Mouse (Mus musculus) heart, postnatal 0 days (tissue): ENCODE results near the gene Syngr1.
A peak's percentile ranks its signal among the peaks of the same experiment; 100 is the strongest.

ENCODE experiments used
- CTCF ChIP-seq: IDR thresholded peaks from 2 replicates; pipeline ENCODE4 v1.5.1; 2016; ENCODE audit warnings: antibody characterized with exemption, control low read depth, low read depth
- EP300 ChIP-seq: IDR thresholded peaks from 2 replicates; pipeline ENCODE4 v1.6.1; 2016; ENCODE audit warnings: antibody characterized with exemption, low read depth

- TF ChIP-seq CTCF, result peak; percentile 68
- no peak for TF ChIP-seq EP300
Measured at GRCm38 (mm10) chr15:80091121-80091955, at the start of gene Syngr1, which contains the start of gene Rpl3.
